Mouse (Mus musculus) neural tube, embryonic 13.5 days (tissue): ENCODE results near the gene Gpc5. TPM values are rescaled to one million over a fixed set of nuclear protein-coding genes. Genes with fewer than 3 reads are reported as not detected.

ENCODE experiments used
- ATAC-seq: fragments of 200-750 bp; cut with Nextera tagmentation; 2 replicates; pipeline ENCODE4 v1.8.0; 2017; ENCODE audit warnings: low read depth, mild to moderate bottlenecking, moderate TSS enrichment, moderate library complexity
- H3K27ac ChIP-seq: fragments of 300-500 bp; sonication (generic); replicated peaks from 2 replicates; pipeline ENCODE4 v1.5.1; 2015; ENCODE audit warnings: moderate library complexity, mild to moderate bottlenecking, inconsistent platforms
- H3K27me3 ChIP-seq: fragments of 300-500 bp; sonication (generic); 2 replicates; pipeline ENCODE4 v1.6.1; 2015; ENCODE audit warnings: mild to moderate bottlenecking, inconsistent platforms
- H3K36me3 ChIP-seq: fragments of 300-500 bp; sonication (generic); 2 replicates; pipeline ENCODE4 v1.6.1; 2015; ENCODE audit warnings: mild to moderate bottlenecking, inconsistent platforms
- H3K4me1 ChIP-seq: fragments of 300-500 bp; sonication (generic); replicated peaks from 2 replicates; pipeline ENCODE4 v1.6.1; 2015; ENCODE audit warnings: inconsistent platforms
- H3K4me2 ChIP-seq: fragments of 300-500 bp; sonication (generic); 2 replicates; pipeline ENCODE4 v1.6.1; 2015; ENCODE audit warnings: inconsistent platforms, mild to moderate bottlenecking, moderate library complexity
- H3K4me3 ChIP-seq: fragments of 300-500 bp; sonication (generic); 2 replicates; pipeline ENCODE4 v1.5.1; 2015; ENCODE audit warnings: mild to moderate bottlenecking, inconsistent platforms
- H3K9ac ChIP-seq: fragments of 300-500 bp; sonication (generic); 2 replicates; pipeline ENCODE4 v1.6.1; 2015; ENCODE audit warnings: moderate library complexity, mild to moderate bottlenecking, inconsistent platforms
- H3K9me3 ChIP-seq: fragments of 300-500 bp; sonication (generic); 2 replicates; pipeline ENCODE4 v1.6.1; 2016; ENCODE audit warnings: inconsistent platforms
- WGBS: fragments of 180-500 bp; shearing (Covaris S2); methylation state at CpG from one replicate; pipeline ENCODE4 v1.1.7; 2015; 5-methylcytosine and 5-hydroxymethylcytosine counted together
- polyA plus RNA-seq: library from polyadenylated mRNA; unstranded; fragments of >200 nt; fragmentation: Nextera tagmentation; extraction: Ambion mirVana; gene quantifications from 2 replicates; pipeline ENCODE4 v1.2.1, GENCODE M21; 2015

Gene Gpc5
- polyA plus RNA-seq, 1 experiment from 2014 or later = 7.1 TPM

GRCm38 (mm10) chr14:115600259-115601029, 508.4 kb downstream of the Gpc5 start:
- Histone ChIP-seq H3K9me3 (no peaks in the 10 kb centered on the region), H3K27ac (no peak overlapping the region), H3K9ac (no peak overlapping the region), H3K4me3 (no peak overlapping the region), H3K4me1 (no peaks in the 10 kb centered on the region), H3K36me3 (no peaks in the 10 kb centered on the region), H3K4me2 (no peak overlapping the region), H3K27me3 (no peaks in the 10 kb centered on the region)
- WGBS = 72% methylated on average over 8 of the region's 8 CpGs
- 0 out of 2 replicates have a peak, but pooled peaks have one; percentile 56 for ATAC-seq

GRCm38 (mm10) chr14:115614154-115614553, 522.1 kb downstream of the Gpc5 start:
- Histone ChIP-seq H3K4me1 (no peaks in the 10 kb centered on the region), H3K27me3 (no peaks in the 10 kb centered on the region), H3K4me2 (no peak overlapping the region), H3K4me3 (no peak overlapping the region), H3K9me3 (no peaks in the 10 kb centered on the region), H3K36me3 (no peaks in the 10 kb centered on the region), H3K27ac (no peak overlapping the region), H3K9ac (no peak overlapping the region)
- no peak for ATAC-seq
- WGBS = 81% methylated on average over 4 of the region's 4 CpGs

DNA sequence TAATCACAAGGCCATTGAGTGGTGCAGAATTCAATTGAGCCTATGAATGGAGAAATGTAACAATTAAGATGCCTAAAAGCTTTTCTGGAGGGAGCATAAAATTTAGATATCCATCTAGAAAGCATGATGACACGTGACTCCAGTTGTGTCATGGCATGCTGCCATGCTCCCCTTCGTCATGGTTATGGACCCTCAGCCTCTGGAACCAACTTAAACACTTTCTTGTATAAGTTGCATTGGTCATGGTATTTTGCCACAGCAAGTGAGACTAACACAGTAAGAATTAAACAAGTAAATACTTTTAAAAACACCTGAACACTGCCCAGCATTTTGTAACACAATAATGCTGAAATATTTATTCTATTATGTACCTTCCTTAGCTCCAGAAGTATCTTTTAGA, 524.3 kb downstream of the Gpc5 start:
- H3K4me2 ChIP-seq = no peak overlapping the region
- no peaks in the 10 kb centered on the region for H3K4me1 ChIP-seq
- ATAC-seq = no peak
- no peaks in the 10 kb centered on the region for H3K36me3 ChIP-seq
- H3K4me3 ChIP-seq = no peak overlapping the region
- H3K27ac ChIP-seq = no peak overlapping the region
- no peak overlapping the region for H3K9ac ChIP-seq
- H3K27me3 ChIP-seq = no peaks in the 10 kb centered on the region
- WGBS = 38% methylated on average over 2 of the region's 2 CpGs
- no peaks in the 10 kb centered on the region for H3K9me3 ChIP-seq

GRCm38 (mm10) chr14:115616846-115617245, 524.8 kb downstream of the Gpc5 start:
- no peaks in the 10 kb centered on the region for H3K9me3 ChIP-seq
- no peak overlapping the region for H3K4me2 ChIP-seq
- WGBS = 30% methylated on average over 7 of the region's 7 CpGs
- no peak overlapping the region for H3K27ac ChIP-seq
- H3K36me3 ChIP-seq = no peaks in the 10 kb centered on the region
- H3K9ac ChIP-seq = no peak overlapping the region
- ATAC-seq = peak; percentile 84
- H3K4me1 ChIP-seq = no peaks in the 10 kb centered on the region
- H3K27me3 ChIP-seq = no peaks in the 10 kb centered on the region
- no peak overlapping the region for H3K4me3 ChIP-seq

GRCm38 (mm10) chr14:115620473-115620872, 528.5 kb downstream of the Gpc5 start:
- no peak for ATAC-seq
- H3K36me3 ChIP-seq = no peaks in the 10 kb centered on the region
- H3K4me2 ChIP-seq = no peak overlapping the region
- H3K27me3 ChIP-seq = no peaks in the 10 kb centered on the region
- no peaks in the 10 kb centered on the region for H3K4me1 ChIP-seq
- H3K4me3 ChIP-seq = no peak overlapping the region
- no peak overlapping the region for H3K9ac ChIP-seq
- no peaks in the 10 kb centered on the region for H3K9me3 ChIP-seq
- H3K27ac ChIP-seq = no peak overlapping the region

DNA sequence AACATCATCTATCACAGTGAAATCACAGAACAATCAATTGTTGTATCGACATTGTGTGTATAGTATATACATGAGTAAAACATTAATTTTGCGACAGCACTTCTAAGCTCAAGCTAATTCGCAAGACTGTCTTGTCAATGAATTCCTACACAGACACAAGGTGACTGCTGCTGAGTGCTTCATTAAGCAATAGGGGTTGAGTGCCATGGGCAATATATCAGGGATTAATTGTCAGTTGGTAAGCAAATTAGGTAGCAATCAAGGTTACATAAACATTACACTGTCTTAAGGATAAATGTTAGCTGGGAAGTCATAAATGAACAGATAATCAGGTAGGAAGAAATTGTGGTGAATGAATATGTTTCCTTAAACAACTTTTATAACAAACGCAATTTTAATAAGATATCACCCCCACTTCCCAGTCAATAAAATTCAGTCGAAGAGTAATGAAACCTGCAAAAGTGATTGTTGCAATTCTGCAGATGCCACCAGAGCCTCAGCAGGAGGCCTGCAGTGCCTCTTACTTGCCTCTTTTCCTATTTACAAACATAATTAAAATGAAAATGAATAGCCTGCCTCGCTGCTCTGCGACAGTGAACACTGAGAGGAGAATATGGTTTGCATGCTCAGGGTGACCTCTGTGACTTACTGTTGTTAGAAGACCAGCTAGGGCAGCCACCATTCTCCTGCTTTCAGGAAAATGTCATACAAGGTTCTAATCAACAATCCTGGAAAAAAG, 539.3 kb downstream of the Gpc5 start:
- Histone ChIP-seq H3K9ac (no peak overlapping the region), H3K27ac (no peak overlapping the region; the same call in 1 of the 2 replicates), H3K9me3 (0 out of 2 replicates have a peak, but pooled peaks cover 5% of the 10 kb centered on the region), H3K4me3 (no peak overlapping the region), H3K4me1 (peaks cover 7% of the 10 kb centered on the region), H3K4me2 (no peak overlapping the region), H3K27me3 (no peaks in the 10 kb centered on the region), H3K36me3 (no peaks in the 10 kb centered on the region)
- ATAC-seq = peak; percentile 63
- WGBS = 47% methylated on average over 7 of the region's 7 CpGs

GRCm38 (mm10) chr14:115633311-115633710, 541.3 kb downstream of the Gpc5 start:
- Histone ChIP-seq H3K9me3 (0 out of 2 replicates have a peak, but pooled peaks cover 5% of the 10 kb centered on the region), H3K4me2 (no peak overlapping the region), H3K36me3 (no peaks in the 10 kb centered on the region), H3K27me3 (no peaks in the 10 kb centered on the region), H3K4me1 (peaks cover 7% of the 10 kb centered on the region), H3K4me3 (no peak overlapping the region), H3K9ac (no peak overlapping the region), H3K27ac (no peak overlapping the region)
- no peak for ATAC-seq
- WGBS = 90% methylated on average over 1 of the region's 1 CpGs

- Histone ChIP-seq H3K9ac (no peak overlapping the region), H3K4me2 (no peak overlapping the region), H3K27ac (no peak overlapping the region), H3K27me3 (no peaks in the 10 kb centered on the region), H3K36me3 (no peaks in the 10 kb centered on the region), H3K4me1 (0 out of 2 replicates have a peak, but pooled peaks cover 10% of the 10 kb centered on the region), H3K9me3 (no peaks in the 10 kb centered on the region), H3K4me3 (no peak overlapping the region)
- peak; percentile 59; the same call in 1 of the 2 replicates for ATAC-seq
- whole genome bisulfite sequencing = 43% methylated on average over 2 of the region's 2 CpGs
Observed at GRCm38 (mm10) chr14:115679875-115680274, 587.9 kb downstream of the Gpc5 start.

GRCm38 (mm10) chr14:115746013-115746412, 654.0 kb downstream of the Gpc5 start:
- Histone ChIP-seq H3K9ac (no peak overlapping the region), H3K27ac (no peak overlapping the region), H3K4me2 (no peak overlapping the region), H3K27me3 (no peaks in the 10 kb centered on the region), H3K9me3 (no peaks in the 10 kb centered on the region), H3K36me3 (no peaks in the 10 kb centered on the region), H3K4me1 (no peaks in the 10 kb centered on the region), H3K4me3 (no peak overlapping the region)
- no peak for ATAC-seq
- 85% methylated on average over 1 of the region's 1 CpGs for WGBS

DNA sequence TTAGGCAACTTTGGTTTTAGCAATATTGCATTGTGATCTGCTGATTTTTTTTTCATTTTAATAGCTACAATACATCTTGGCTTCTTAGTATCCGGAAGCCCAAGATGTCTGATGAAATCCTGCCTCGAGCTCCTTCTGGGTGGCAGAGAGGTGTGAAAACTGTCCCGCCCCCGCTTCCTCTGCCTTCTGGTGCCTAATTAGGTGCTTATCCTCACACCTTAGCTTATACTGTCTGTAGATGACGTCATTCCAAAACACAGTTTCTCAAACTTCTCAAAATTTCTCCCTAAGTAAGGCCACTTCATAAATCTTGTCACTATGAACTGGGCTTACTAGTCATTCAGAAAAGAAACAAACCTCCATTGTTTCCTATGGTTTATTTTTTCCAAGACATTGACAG, 668.2 kb downstream of the Gpc5 start:
- H3K36me3 ChIP-seq = no peaks in the 10 kb centered on the region
- WGBS = 74% methylated on average over 5 of the region's 5 CpGs
- ATAC-seq = no peak

GRCm38 (mm10) chr14:115779382-115780177, 687.6 kb downstream of the Gpc5 start:
- H3K4me3 ChIP-seq = no peak overlapping the region
- H3K27ac ChIP-seq = no peak overlapping the region
- peak; percentile 65 for ATAC-seq
- no peaks in the 10 kb centered on the region for H3K27me3 ChIP-seq
- WGBS = 66% methylated on average over 7 of the region's 7 CpGs
- no peak overlapping the region for H3K9ac ChIP-seq
- 0 out of 2 replicates have a peak, but pooled peaks cover 4% of the 10 kb centered on the region for H3K4me1 ChIP-seq
- no peak overlapping the region for H3K4me2 ChIP-seq
- no peaks in the 10 kb centered on the region for H3K9me3 ChIP-seq
- H3K36me3 ChIP-seq = no peaks in the 10 kb centered on the region

More for the DNA sequence above, 668.2 kb downstream of the Gpc5 start:
- Histone ChIP-seq H3K27me3 (no peaks in the 10 kb centered on the region), H3K4me3 (no peak overlapping the region), H3K4me1 (no peaks in the 10 kb centered on the region), H3K9ac (no peak overlapping the region), H3K4me2 (no peak overlapping the region), H3K27ac (no peak overlapping the region), H3K9me3 (no peaks in the 10 kb centered on the region)

DNA sequence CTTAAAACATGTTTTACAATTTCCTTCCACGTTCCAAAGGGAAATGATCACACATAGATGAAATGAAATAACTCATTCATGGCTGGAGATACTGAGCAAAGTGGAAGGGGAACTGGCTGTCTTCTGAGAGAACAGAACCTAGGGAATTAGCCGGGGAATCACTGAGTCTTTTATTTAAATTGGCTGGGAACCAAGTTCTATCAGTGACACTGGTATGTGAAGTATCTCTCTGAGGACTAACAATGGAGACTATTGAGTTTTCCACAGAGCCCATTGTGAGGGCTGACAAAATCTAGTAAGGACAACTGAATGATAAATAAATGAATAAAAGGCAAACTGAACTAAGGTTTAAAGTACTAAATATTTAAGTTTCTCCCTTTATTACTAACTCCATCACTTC, 712.7 kb downstream of the Gpc5 start:
- ATAC-seq = no peak
- H3K4me3 ChIP-seq = no peak overlapping the region
- no peaks in the 10 kb centered on the region for H3K27me3 ChIP-seq
- no peaks in the 10 kb centered on the region for H3K36me3 ChIP-seq
- WGBS = 29% methylated on average over 2 of the region's 2 CpGs
- no peaks in the 10 kb centered on the region for H3K9me3 ChIP-seq
- peaks cover 7% of the 10 kb centered on the region; the same call in 1 of the 2 replicates for H3K4me1 ChIP-seq
- no peak overlapping the region for H3K9ac ChIP-seq
- no peak overlapping the region for H3K4me2 ChIP-seq
- H3K27ac ChIP-seq = no peak overlapping the region
